Mouse (Mus musculus) heart, postnatal 0 days (tissue): ENCODE data around the gene 1110065P20Rik. TPM values are rescaled to one million over a fixed set of nuclear protein-coding genes. Genes with fewer than 3 reads are reported as not detected.

ENCODE experiments used
- ATAC-seq: fragments of 200-750 bp; cut with Nextera tagmentation; 2 replicates; pipeline ENCODE4 v1.8.0; 2017; ENCODE audit warnings: low read depth, moderate number of reproducible peaks, moderate library complexity; ENCODE audit not compliant: insufficient read depth
- DNase-seq: peaks from one replicate; pipeline ENCODE4 v3.0.0-alpha.2; 2016; ENCODE audit warnings: low spot score
- H3K27ac ChIP-seq: fragments of 300-500 bp; sonication (generic); 2 replicates; pipeline ENCODE4 v1.5.1; 2014; ENCODE audit warnings: low read depth, mild to moderate bottlenecking
- H3K27me3 ChIP-seq: fragments of 300-500 bp; sonication (generic); 2 replicates; pipeline ENCODE4 v1.6.1; 2014; ENCODE audit warnings: low read length, mixed read lengths; ENCODE audit not compliant: control insufficient read depth, insufficient read depth
- H3K36me3 ChIP-seq: fragments of 300-500 bp; sonication (generic); replicated peaks from 2 replicates; pipeline ENCODE4 v1.6.1; 2014; ENCODE audit warnings: low read length, mixed read lengths; ENCODE audit not compliant: control insufficient read depth, insufficient read depth
- H3K4me1 ChIP-seq: fragments of 300-500 bp; sonication (generic); 2 replicates; pipeline ENCODE4 v1.6.1; 2014; ENCODE audit warnings: antibody characterized with exemption; ENCODE audit not compliant: control insufficient read depth, insufficient read depth
- H3K4me2 ChIP-seq: fragments of 300-500 bp; sonication (generic); 2 replicates; pipeline ENCODE4 v1.6.1; 2014; ENCODE audit warnings: low read depth, mild to moderate bottlenecking, low read length, moderate library complexity
- H3K4me3 ChIP-seq: fragments of 300-500 bp; sonication (generic); 2 replicates; pipeline ENCODE4 v1.5.1; 2014; ENCODE audit warnings: low read depth, low read length
- H3K9ac ChIP-seq: fragments of 300-500 bp; sonication (generic); replicated peaks from 2 replicates; pipeline ENCODE4 v1.6.1; 2014; ENCODE audit warnings: low read depth, low read length, mixed read lengths
- H3K9me3 ChIP-seq: fragments of 300-500 bp; sonication (generic); replicated peaks from 2 replicates; pipeline ENCODE4 v1.6.1; 2016; ENCODE audit warnings: low read length; ENCODE audit not compliant: control insufficient read depth
- CTCF ChIP-seq: IDR thresholded peaks from 2 replicates; pipeline ENCODE4 v1.5.1; 2016; ENCODE audit warnings: antibody characterized with exemption, control low read depth, low read depth
- EP300 ChIP-seq: IDR thresholded peaks from 2 replicates; pipeline ENCODE4 v1.6.1; 2016; ENCODE audit warnings: antibody characterized with exemption, low read depth
- WGBS: fragments of 180-500 bp; shearing (Covaris S2); extraction: QIAGEN DNeasy Blood & Tissue Kit; methylation state at CpG from one replicate; pipeline ENCODE4 v1.1.7; 2014; 5-methylcytosine and 5-hydroxymethylcytosine counted together
- polyA plus RNA-seq: library from polyadenylated mRNA; unstranded; fragments of >200 nt; fragmentation: Nextera tagmentation; extraction: Ambion mirVana; gene quantifications from 2 replicates; pipeline ENCODE4 v1.2.1, GENCODE M21; 2015
- total RNA-seq: library from RNA; depleted of rRNA; stranded (reverse); fragments of >200 nt; gene quantifications from 2 replicates; pipeline ENCODE4 v1.2.3, GENCODE M21; 2014; ENCODE audit warnings: low replicate concordance

The 1110065P20Rik gene
- total and polyA plus RNA-seq, 2 experiments from 2014 or later = 51.5 to 70.2 TPM

DNA sequence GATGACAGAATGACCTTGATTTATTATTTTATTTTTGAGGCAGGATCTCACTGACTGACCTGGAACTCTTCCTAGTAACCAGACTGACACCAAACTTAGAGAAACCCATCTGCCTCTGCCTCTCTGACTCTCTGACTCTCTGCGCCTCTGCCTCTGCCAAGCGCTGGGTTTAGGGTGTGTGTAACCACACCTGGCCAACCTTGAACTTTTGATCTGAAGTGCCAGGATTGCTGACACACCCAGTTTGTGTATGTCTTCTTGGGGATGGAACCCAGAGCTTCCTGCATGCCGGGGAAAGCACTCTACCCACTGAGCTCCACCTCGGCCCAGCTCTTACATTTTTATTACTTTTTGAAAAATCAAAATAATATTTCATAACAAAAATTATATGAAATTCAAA is 32.2 kb downstream of the 1110065P20Rik start:
- H3K4me1 ChIP-seq = no peaks in the 10 kb centered on the region; the same call in 1 of the 2 replicates
- no peak overlapping the region for H3K9ac ChIP-seq
- WGBS = 88% methylated on average over 4 of the region's 4 CpGs
- no peak overlapping the region for H3K4me2 ChIP-seq
- H3K27me3 ChIP-seq = no peaks in the 10 kb centered on the region
- no peak overlapping the region for H3K27ac ChIP-seq
- no peak overlapping the region for H3K4me3 ChIP-seq
- no peak for ATAC-seq
- DNase-seq = no peak
- H3K36me3 ChIP-seq = peaks cover 33% of the 10 kb centered on the region
- TF ChIP-seq CTCF = no peak
- no peak for TF ChIP-seq EP300
- no peaks in the 10 kb centered on the region for H3K9me3 ChIP-seq

DNA sequence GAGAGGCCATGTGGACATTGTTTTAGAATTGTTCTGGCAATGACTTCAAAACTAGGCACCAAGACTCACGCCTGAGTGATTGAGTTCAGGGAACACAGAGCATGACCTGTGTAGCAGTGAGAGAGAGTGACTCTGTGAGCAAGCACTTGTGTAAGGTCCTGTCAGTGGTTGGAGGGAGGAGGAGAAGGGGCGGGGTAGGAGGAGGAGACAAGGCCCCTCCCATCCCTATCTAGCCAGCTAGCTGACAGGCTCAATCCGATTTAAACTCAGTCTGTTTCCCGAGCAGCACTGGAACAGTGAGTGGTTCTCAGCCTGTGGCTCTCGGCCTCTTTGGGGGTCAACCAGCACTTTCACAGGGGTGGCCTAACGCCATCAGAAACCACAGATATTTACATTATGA is 33.2 kb downstream of the 1110065P20Rik start:
- Histone ChIP-seq H3K27me3 (no peaks in the 10 kb centered on the region), H3K4me3 (no peak overlapping the region), H3K4me1 (no peaks in the 10 kb centered on the region; the same call in 1 of the 2 replicates), H3K9ac (peak overlapping the region; percentile 15; the same call in 1 of the 2 replicates), H3K27ac (peak overlapping the region; percentile 46), H3K9me3 (no peaks in the 10 kb centered on the region), H3K4me2 (no peak overlapping the region), H3K36me3 (peaks cover 23% of the 10 kb centered on the region)
- TF ChIP-seq EP300 = no peak
- DNase-seq (peak; percentile 73), ATAC-seq (peak; percentile 98)
- WGBS = 13% methylated on average over 6 of the region's 6 CpGs

DNA sequence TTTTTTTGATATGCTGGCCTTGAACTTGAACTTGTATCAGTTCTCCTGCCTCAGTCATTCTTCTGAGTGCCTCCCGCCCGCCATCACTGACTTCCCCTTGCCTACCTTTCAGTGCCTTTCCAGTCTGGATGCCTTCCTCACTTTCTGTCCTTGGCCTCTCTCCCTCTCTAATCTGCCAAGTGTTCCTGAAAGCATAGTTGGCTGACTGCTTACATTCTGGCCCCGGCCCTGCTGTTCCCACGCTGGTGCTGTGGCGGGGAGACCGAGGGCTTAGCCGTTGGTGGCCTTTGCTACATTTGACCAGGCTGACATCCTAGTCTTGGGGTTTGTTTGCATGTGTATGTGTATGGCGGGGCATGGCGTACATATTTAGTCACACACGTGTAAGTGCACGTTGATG is 35.1 kb downstream of the 1110065P20Rik start:
- Histone ChIP-seq H3K9me3 (no peaks in the 10 kb centered on the region), H3K36me3 (peaks cover 17% of the 10 kb centered on the region; the same call in 1 of the 2 replicates), H3K4me2 (no peak overlapping the region), H3K4me3 (no peak overlapping the region), H3K27me3 (no peaks in the 10 kb centered on the region), H3K4me1 (no peaks in the 10 kb centered on the region; the same call in 1 of the 2 replicates), H3K9ac (no peak overlapping the region), H3K27ac (no peak overlapping the region)
- 78% methylated on average over 11 of the region's 11 CpGs for WGBS
- no peak for ATAC-seq
- TF ChIP-seq CTCF (no peak), EP300 (no peak)
- DNase-seq = no peak

- DNase-seq = no peak
Measured at GRCm38 (mm10) chr4:124811347-124811975, 39.5 kb downstream of the 1110065P20Rik start.

GRCm38 (mm10) chr4:124810056-124810455 is 40.9 kb downstream of the 1110065P20Rik start:
- 85% methylated on average over 7 of the region's 7 CpGs for WGBS
- DNase-seq = no peak
- Histone ChIP-seq H3K4me1 (no peaks in the 10 kb centered on the region), H3K36me3 (peaks cover 30% of the 10 kb centered on the region), H3K4me3 (no peak overlapping the region), H3K27me3 (no peaks in the 10 kb centered on the region), H3K4me2 (no peak overlapping the region), H3K27ac (no peak overlapping the region), H3K9me3 (no peaks in the 10 kb centered on the region), H3K9ac (no peak overlapping the region)
- no peak for TF ChIP-seq CTCF
- no peak for TF ChIP-seq EP300
- ATAC-seq = no peak

More at GRCm38 (mm10) chr4:124811347-124811975, 39.5 kb downstream of the 1110065P20Rik start:
- TF ChIP-seq EP300 (no peak), CTCF (no peak)
- Histone ChIP-seq H3K9ac (no peak overlapping the region), H3K27ac (no peak overlapping the region), H3K4me2 (no peak overlapping the region), H3K36me3 (peaks cover 16% of the 10 kb centered on the region), H3K4me1 (no peaks in the 10 kb centered on the region), H3K27me3 (no peaks in the 10 kb centered on the region), H3K4me3 (no peak overlapping the region), H3K9me3 (no peaks in the 10 kb centered on the region)
- no peak for ATAC-seq
- 48% methylated on average over 9 of the region's 9 CpGs for WGBS
